Mouse (Mus musculus) erythroblast, embryonic 14.5 days (primary cell): ENCODE data around the gene Tmem128.

Experiments used
- GATA1 ChIP-seq: IDR thresholded peaks from 2 replicates; pipeline ENCODE4 v1.6.1; 2012; ENCODE audit warnings: low read length, inconsistent platforms, mixed read lengths
- TAL1 ChIP-seq: IDR thresholded peaks from 3 replicates; pipeline ENCODE4 v1.6.1; 2012; ENCODE audit warnings: low read length, inconsistent platforms, mixed read lengths

DNA sequence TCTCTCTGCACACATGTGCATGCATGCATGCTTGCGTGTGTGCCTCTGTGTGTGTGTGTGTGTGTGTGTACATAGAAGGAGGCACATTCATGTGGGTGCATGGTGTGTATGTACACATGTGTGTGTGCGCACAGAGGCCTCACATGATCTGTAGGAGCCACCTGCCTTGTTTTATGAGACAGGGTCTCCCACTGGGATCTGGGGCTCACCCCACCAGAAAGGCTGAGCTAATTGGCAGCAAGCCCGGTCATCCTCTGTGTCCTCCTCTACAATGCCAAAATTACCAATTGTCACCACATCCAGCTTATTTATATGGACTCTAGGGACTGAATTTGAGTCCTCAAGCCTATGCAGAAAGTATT, 18.5 kb upstream of the Tmem128 start:
- TF ChIP-seq GATA1 (no peak), TAL1 (no peak)
